ENCODE assay signal across 8 mouse cellular contexts in the genomic region with DNA sequence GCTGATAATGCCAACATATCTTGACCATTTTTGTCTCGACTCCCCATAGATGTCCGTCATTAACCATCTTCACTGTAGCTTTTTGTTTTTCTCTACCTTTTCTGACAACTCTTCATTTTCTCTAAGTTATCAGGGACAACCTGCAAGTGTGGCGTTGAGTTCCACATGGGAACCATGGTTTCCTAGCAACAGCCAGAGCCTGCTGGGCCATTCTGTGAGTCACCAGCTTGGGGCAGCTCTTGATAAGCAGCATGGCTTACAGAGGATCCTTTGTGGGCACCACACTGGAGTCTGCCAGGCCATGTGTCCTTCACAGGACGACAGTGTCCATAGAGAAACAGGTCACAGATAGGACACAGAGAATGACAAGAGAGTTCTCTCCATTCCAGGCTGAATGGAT.
DNase-seq lines count a peak whose midpoint lies in the region; ATAC-seq and TF ChIP-seq lines count a peak whose summit lies in the region.

No protein-coding gene starts in this region.

- no peaks in the 10 kb centered on the region for H3K36me3 ChIP-seq in hindbrain, postnatal 0 days (ENCODE audit: insufficient read depth, low read length)
- H3K36me3 ChIP-seq in hindbrain, embryonic 10.5 days = no peaks in the 10 kb centered on the region
- H3K36me3 ChIP-seq in ES-E14 (ENCODE audit: control insufficient read depth, insufficient read depth, low read length, poor library complexity, severe bottlenecking) = no peaks in the 10 kb centered on the region
- no peaks in the 10 kb centered on the region for H3K36me3 ChIP-seq in liver, embryonic 12.5 days

- 43% methylated on average over 4 of the region's 4 CpGs for WGBS in hindbrain, postnatal 0 days
- WGBS in hindbrain, embryonic 10.5 days = 59% methylated on average over 4 of the region's 4 CpGs
- 54% methylated on average over 4 of the region's 4 CpGs for WGBS in liver, embryonic 12.5 days (ENCODE audit: insufficient replicate concordance)

- H3K27me3 ChIP-seq in hindbrain, postnatal 0 days (ENCODE audit: insufficient read depth, low read length) = no peaks in the 10 kb centered on the region
- H3K27me3 ChIP-seq in hindbrain, embryonic 10.5 days (ENCODE audit: insufficient read depth, poor library complexity, severe bottlenecking) = no peaks in the 10 kb centered on the region
- H3K27me3 ChIP-seq in liver, embryonic 12.5 days (replicated peaks) = 0 out of 2 replicates have a peak, but pooled peaks cover 4% of the 10 kb centered on the region

- H3K4me1 ChIP-seq in hindbrain, postnatal 0 days (ENCODE audit: insufficient read depth, low read length) = peaks cover 18% of the 10 kb centered on the region
- H3K4me1 ChIP-seq in hindbrain, embryonic 10.5 days (replicated peaks) = no peaks in the 10 kb centered on the region
- H3K4me1 ChIP-seq in ES-E14 (ENCODE audit: control insufficient read depth in 2 of 2, insufficient read depth in 2 of 2, low read length in 2 of 2, poor library complexity in 1 of 2) = no peaks in the 10 kb centered on the region
- no peaks in the 10 kb centered on the region for H3K4me1 ChIP-seq in liver, embryonic 12.5 days

- peak; percentile 76 for DNase-seq in hindbrain, postnatal 0 days (ENCODE audit: low spot score)
- DNase-seq in hindbrain, embryonic 10.5 days (ENCODE audit: low spot score) = no peak
- DNase-seq in ES-E14 (ENCODE audit: low read depth, low spot score) = no peak
- DNase-seq in adrenal gland, postnatal 25 days = peak; percentile 35
- DNase-seq in heart, postnatal 14 days = peak; percentile 9 to 10
- no peak for DNase-seq in gastrocnemius, adult 2 months
- no peak for DNase-seq in liver

- H3K9me3 ChIP-seq in hindbrain, postnatal 0 days (ENCODE audit: low read length) = no peaks in the 10 kb centered on the region
- H3K9me3 ChIP-seq in hindbrain, embryonic 10.5 days = no peaks in the 10 kb centered on the region
- no peaks in the 10 kb centered on the region for H3K9me3 ChIP-seq in ES-E14 (ENCODE audit: control insufficient read depth, insufficient read depth, low read depth, low read length)
- H3K9me3 ChIP-seq in liver, embryonic 12.5 days (replicated peaks) = no peaks in the 10 kb centered on the region

- no peak overlapping the region for H3K4me3 ChIP-seq in hindbrain, postnatal 0 days (ENCODE audit: low read length)
- H3K4me3 ChIP-seq in hindbrain, embryonic 10.5 days = no peak overlapping the region
- no peak overlapping the region for H3K4me3 ChIP-seq in ES-E14 (ENCODE audit: insufficient read depth in 1 of 2, low read depth in 1 of 2, low read length in 2 of 2, poor library complexity in 1 of 2, severe bottlenecking in 1 of 2)
- H3K4me3 ChIP-seq in gastrocnemius, adult 2 months = no peak overlapping the region
- no peak overlapping the region for H3K4me3 ChIP-seq in liver, embryonic 12.5 days

- ATAC-seq in hindbrain, postnatal 0 days = peak; percentile 87
- no peak for ATAC-seq in liver, embryonic 12.5 days

- no peak overlapping the region for H3K4me2 ChIP-seq in hindbrain, postnatal 0 days (ENCODE audit: low read depth, low read length)
- H3K4me2 ChIP-seq in liver, embryonic 12.5 days = no peak overlapping the region

- H3K9ac ChIP-seq in hindbrain, postnatal 0 days (replicated peaks; ENCODE audit: low read length) = no peak overlapping the region
- no peak overlapping the region for H3K9ac ChIP-seq in ES-E14 (ENCODE audit: insufficient read depth, low read depth, low read length, poor library complexity, severe bottlenecking)
- H3K9ac ChIP-seq in liver, embryonic 12.5 days = no peak overlapping the region

- in situ Hi-C loops in ES-E14 (cut with MboI; ENCODE audit: low sequenced_read_pairs in 2 of 2, unreplicated experiment in 2 of 2) = no loop called here

- no peak for TF ChIP-seq CTCF in hindbrain, postnatal 0 days (IDR thresholded peaks at IDR 0.05; ENCODE audit: low read depth)
- TF ChIP-seq CTCF in gastrocnemius, adult 2 months (IDR thresholded peaks at IDR 0.05) = no peak

- peak overlapping the region; percentile 85 for H3K27ac ChIP-seq in hindbrain, postnatal 0 days
- H3K27ac ChIP-seq in hindbrain, embryonic 10.5 days = no peak overlapping the region
- H3K27ac ChIP-seq in ES-E14 (ENCODE audit: insufficient read depth, low read depth, low read length, poor library complexity, severe bottlenecking) = no peak overlapping the region
- H3K27ac ChIP-seq in gastrocnemius, adult 2 months = no peak overlapping the region
- H3K27ac ChIP-seq in liver, embryonic 12.5 days = no peak overlapping the region

- intact Hi-C loops in heart, postnatal 14 days (cut with DNase I) = no loop called here
- intact Hi-C loops in gastrocnemius, adult 2 months (cut with DNase I) = loop anchor here (10.0 kb wide), 1 partner anchor 55 kb away; no protein-coding TSS in a partner anchor

TF ChIP-seq in ES-E14, 5 proteins besides CTCF, POLR2A, EP300 and RAD21:
- no peak for TF ChIP-seq MAFK (IDR thresholded peaks at IDR 0.05; ENCODE audit: insufficient read depth, low read depth, low read length)
- 0 out of 2 replicates have a peak, but pooled peaks have one; percentile 3 for TF ChIP-seq ZNF384 (IDR thresholded peaks at IDR 0.05; ENCODE audit: low read depth, low read length)

Comparison
In these comparisons a context has a peak if more than half of its experiments do, and no peak if none do; other contexts are left out.
1. DNase-seq: peak in hindbrain, postnatal 0 days (single experiment), adrenal gland, postnatal 25 days (single experiment) and heart, postnatal 14 days (2 of 2); none in hindbrain, embryonic 10.5 days (single experiment), ES-E14 (single experiment), gastrocnemius, adult 2 months (single experiment) and liver (single experiment).